Mouse (Mus musculus) layer of hippocampus, adult 18-20 months (tissue): ENCODE data around the gene Cpa2. TPM values are rescaled to one million over a fixed set of nuclear protein-coding genes. Genes with fewer than 3 reads are reported as not detected.

ENCODE experiments used
- DNase-seq, 2 experiments: peaks; one replicate each; pipeline ENCODE4 v3.0.0; 2022; ENCODE audit warnings: low spot score in 2 of 2
- total RNA-seq, 2 experiments: library from RNA; stranded (reverse); gene quantifications; 2 replicates each; pipeline ENCODE4 v1.2.3; 2021

Gene Cpa2
- total RNA-seq, 2 experiments from 2014 or later: 0.56 to 0.87 TPM

DNA sequence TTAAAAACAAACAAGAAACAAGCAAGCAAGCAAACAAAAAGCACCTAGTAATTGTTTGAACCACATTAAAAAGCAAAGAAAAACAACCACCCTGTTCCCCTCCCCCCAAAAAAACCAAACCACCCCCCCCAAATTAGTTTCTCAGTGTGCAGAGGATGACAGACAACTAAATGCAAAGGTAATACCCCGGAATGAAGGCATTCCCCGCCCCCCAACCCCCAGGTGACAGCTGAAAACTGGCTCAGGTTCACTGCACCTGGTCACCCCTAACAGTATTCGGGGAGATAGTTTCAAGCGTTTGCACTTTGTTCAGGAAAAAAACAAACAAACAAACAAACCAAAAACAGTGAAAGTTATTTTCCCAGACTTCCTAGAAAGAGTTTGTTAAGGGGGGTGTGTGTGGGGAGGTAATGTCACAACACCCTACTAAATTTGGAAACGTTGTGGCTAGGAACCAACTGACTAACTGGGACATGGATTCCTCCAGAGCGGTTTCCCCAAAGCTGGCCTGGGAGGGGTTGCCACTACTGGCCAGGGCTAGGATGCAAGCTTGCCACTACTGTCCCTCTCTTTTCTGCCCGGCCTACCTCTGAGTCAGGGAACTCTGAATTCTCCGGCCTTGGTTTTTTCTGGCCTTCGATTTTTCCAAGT is 6.4 kb downstream of the Cpa2 start:
- DNase-seq: no peak

DNA sequence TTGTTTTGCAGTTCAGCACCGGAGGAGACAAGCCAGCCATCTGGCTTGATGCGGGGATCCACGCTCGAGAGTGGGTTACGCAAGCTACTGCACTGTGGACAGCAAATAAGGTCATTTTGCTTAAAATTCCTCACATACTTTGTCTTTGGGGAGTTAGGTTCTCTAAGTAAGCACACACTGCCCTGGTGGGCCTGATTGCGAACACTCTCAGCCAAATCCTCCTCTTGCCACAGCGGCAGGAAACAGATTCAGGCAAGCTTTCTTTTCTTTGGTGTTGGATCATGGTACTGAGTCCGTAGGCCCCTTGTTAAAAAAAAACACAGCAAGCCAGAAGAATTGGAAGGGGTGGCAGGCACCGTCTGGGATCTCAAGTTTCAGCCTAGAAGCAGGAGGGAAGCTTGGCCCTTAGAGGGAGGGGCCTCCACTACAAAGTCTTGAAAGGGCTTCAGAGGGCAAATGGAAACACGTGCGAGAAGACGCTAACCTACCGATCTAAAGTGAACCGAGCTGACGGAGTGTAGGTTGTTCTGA is 7.9 kb downstream of the Cpa2 start:
- no peak for DNase-seq

DNA sequence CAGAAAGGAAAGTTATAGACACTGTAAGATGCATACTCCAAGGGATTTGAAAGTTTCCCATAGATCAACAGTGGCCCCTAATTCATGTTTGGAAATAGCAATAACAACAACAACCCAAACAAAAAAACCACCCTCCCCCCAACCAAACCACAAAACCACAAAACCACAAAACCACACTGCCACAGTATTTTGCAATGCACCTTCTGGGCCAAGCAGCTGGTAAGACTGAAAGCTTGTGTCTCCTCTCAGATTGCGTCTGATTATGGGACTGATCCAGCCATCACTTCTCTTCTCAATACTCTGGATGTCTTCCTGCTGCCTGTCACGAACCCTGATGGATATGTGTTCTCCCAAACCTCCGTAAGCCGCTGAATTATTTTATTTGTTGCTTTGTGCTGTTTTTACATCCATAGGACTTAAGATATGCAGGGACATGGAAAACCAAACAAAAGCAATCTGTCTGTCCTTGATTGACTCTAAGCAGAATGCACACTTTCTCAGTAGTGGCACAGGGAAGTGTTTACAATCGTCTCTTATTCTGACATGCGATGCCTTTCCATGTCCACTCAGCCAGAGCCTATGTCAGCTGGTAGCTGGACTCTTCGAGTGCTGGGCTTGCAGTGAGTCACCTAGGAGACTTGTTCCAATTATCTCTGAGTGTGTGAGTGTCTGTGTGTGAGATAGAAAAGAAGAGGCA is 9.3 kb downstream of the Cpa2 start:
- DNase-seq: peak in 1 of 2 experiments; percentile 14

DNA sequence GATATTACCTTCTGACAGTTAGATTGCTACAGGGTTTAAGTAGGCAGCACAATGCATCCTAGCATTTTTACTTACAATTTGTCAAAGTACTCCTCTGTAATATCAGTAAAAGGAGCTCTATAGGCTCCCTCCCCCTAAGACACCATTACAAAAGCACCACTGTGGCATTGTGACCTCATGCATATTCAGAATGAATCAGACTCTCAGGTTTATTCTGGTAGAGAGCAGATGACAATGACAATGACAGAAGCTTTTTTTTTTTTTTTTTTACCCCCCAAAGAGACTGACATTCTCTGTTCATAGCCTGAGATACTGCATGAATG is 9.8 kb downstream of the Cpa2 start:
- DNase-seq: no peak

DNA sequence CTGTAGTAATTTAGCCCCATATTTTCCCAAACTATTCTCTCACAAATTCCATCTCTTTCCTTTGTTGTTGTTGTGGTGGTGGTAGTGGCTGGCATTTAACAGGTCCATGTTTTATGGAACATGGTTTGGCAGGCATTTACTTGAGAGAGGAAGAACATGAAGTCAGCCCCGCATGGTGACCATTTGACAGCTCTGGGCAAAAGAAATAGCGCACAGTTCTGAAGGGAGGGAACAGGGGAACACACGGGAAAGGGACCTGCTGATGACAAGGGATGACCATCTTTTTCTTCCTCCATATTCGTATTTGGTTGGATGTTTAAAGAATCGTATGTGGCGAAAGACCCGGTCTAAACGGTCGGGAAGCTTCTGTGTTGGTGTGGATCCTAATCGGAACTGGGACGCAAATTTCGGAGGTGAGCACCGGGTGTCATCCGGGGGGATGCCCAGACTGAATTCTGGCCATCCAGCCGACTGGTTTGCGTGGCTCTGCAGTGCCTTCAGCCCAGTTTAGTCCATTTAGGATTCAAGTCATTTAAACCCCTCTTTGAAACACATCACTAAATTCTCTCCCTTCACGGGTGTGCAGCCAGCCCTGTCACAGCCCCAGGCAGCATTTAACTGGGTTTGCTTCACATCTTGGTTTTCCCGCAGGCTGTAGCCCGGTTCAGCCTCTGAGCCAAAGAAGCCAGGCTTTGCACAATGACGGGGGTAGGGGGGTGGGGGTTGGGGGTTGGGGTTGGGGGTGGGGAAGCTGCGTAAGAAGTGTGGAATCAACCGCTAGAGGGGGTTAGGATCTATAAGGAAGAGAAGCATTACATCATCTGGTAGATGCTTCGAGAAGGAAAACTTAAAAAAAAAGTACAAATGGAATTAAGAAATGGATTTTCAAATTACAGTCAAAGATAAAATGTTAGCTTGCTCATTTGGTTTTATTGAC is 10.5 kb downstream of the Cpa2 start:
- peak in 1 of 2 experiments; percentile 37 for DNase-seq

DNA sequence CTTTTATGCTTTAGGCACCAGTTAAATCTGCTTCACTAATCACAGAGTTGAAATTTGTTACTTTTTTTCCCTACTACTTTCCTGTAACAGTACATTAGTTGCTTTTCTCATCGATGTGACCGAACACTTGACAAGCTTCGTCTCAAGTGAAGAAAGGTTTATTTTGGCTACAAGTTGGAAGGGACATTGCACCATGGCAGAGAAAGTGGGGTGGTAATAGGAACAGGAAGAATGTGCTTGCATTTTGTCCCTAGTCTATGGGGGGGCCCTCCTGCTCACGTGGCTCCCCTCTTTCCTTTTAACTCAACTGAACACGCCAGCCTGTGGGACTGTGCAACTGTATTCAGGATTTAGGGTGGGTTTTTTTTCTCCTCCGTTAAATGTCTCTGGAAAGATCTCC is 11.2 kb downstream of the Cpa2 start:
- DNase-seq: no peak

DNA sequence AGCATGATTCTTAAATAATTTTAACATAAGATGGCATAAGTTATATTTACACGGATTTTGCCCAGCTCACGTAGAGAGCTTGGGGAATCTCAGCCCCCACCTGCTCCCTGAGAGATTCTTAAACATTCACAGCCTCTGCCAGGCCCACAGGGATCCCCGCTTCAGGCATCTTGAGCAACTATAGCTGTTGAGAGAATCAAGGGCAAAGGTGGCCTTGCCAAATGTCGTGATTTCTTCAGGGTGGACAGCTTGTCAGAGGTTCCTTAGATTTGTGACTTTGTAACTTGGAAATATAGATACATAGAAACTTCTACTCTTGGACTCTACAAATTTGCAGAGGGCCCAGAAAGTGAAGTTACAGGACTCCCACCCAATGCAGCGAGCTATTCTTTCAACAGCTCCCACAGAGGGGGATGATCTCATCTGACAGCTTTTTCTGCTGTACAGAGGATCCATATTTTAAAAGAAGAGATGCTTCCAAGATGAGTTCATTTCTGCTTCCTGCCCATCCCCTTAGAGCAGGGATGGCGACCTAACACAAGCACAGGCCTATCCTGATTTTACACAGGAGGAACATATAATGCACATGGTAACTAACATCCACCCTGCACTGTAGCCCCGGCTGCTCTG is 12.1 kb downstream of the Cpa2 start:
- DNase-seq: no peak

DNA sequence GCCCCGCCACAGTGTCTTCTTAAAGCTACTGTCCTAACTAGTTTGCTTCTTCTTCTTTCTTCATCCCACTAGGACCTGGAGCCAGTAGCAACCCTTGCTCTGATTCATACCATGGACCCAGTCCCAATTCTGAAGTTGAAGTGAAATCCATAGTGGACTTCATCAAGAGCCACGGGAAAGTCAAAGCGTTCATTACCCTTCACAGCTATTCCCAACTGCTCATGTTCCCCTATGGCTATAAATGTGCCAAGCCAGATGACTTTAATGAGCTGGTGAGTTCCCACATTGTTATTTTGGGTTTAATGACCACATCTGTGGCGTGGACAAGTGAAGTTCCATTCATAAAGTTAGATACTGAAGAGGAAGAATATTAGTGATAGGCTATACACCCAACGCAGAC is 12.7 kb downstream of the Cpa2 start:
- DNase-seq: no peak

DNA sequence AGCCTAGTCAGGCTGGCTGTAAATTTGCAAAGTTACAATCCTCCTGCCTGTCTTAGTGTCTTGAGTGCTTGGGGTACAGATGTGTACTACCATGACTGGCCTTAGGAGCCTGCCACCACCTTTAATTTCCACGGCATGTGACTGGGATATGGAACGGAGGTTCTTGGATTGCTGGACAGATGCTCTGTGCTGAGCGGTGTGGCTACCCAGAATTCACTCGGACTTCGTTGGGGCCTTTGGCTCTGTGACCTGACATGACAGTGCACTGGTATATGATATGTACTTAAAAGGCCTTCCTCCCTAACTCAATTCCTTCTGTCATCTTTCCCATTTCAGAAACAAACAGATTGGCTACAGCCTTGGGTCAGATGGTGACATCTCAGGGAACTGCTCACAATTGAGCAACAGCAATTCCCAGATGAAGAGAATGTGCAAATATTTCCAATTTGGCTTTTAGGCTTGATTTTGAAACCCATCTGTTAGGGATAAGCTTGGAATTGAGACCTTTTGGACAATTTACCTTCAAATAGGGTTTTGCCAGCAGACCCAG is 13.3 kb downstream of the Cpa2 start:
- DNase-seq: peak in 1 of 2 experiments; percentile 12

DNA sequence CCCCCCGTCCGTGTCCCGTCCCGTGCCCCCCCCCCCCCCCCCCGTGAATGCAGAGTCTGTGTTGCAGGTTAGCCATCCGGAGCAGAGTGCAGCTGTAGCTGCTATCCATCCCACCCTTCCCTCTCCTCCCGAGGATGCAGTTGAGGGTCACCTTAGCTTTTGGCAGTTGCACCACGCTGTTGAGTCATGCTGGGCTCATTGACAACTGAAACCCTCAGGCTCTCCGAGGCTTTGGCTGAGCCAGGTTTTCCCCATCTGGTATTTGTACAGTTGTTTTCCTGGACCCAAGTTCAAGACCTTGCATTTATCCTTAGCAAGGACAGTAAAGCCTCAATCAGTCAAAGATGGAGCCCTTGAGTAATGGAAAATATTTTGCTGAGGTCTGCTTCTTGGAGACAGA is 14.7 kb downstream of the Cpa2 start:
- DNase-seq: no peak

DNA sequence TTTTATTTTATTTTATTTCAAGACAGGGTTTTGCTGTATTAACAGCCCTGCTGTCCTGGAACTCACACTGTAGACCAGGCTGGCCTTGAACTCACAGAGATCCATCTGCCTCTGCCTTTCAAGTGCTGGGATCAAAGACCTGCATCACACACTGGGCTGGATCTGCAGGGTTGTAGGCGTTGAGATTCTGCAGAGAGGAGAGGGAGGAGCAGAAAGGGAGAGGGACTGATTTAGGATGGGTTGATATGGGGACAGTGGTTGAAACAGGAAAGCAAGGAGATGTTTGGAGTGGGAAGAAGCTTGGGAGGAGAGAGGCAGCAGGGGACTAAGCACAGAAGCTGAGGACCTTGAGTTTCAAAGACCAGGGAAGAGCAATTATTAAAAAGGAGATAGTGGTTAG is 18.3 kb downstream of the Cpa2 start:
- no peak for DNase-seq

DNA sequence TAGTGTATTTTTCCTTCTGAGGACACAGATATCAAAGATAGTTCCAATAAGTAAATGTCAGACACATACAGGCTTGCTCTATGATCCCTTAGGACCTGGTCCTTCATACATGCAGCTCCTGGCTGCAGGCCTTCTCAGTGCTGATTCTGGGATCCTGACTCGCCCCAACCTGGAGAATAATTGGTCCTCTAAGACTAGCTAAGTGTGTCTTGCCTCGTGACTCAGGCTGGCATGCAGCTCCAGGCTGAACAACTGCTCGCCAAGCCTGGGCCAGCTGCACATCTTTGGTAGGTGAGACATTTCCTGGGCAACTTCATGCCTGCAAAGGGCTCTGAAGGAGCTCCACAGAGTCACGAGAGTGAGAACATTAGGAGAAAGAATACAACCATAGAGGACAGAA is 20.8 kb downstream of the Cpa2 start:
- DNase-seq: no peak

DNA sequence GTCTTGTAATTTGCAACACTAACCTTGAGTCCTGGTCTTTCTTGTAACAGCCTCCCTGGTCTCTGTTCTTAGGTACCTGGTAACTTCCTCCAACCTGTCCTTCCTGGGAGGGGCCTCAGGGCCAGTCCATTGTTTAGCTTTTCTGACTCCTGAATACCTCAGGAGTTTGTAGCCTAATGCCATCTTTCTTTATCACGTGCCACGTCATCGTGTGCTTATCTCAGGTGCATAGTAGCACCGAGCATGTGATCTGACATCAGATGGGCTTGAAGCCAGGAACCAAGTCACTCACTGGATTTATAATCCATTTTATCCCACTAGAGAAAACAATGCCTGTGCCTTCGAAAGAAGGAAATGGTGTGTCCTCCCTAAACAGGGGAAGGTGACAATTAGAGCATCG is 22.2 kb downstream of the Cpa2 start:
- DNase-seq: no peak

DNA sequence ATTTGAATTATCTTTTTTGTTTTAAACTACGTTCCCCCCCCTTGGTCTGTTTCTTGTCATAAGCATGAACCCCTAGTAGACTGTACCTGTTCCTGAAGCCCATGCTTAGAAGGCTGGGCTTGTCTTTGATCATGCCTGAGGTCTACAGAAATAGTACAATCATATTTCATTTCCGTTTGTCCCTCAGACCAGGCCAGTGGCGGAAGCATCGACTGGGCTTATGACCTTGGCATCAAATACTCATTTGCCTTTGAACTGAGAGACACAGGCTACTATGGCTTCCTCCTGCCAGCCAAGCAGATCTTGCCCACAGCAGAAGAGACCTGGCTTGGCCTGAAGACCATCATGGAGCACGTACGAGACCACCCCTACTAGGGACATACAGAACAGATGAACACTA is 22.7 kb downstream of the Cpa2 start:
- DNase-seq: no peak

DNA sequence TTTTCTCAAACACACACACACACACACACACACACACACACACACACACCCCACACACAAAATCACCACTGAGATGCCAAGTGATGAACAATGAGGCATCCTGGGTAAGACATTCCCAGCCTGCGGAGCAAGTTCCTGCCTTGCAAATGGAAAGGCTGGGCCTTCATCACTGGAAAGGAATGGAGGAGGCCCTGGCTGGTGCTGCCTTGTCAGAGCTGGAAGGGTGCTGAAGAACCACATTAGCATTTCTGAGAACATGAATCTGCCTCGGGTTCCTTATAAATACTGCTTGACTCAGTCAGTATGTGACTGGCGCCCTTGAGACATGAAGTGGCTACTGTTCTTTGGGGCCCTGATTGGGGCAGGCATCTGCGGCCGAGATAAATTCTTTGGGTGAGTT is 26.7 kb downstream of the Cpa2 start, which contains the start of gene Cpa4:
Gene Cpa4, plus strand, starts transcription at position 301 of the 400 bp plus-strand sequence.
- no peak for DNase-seq

DNA sequence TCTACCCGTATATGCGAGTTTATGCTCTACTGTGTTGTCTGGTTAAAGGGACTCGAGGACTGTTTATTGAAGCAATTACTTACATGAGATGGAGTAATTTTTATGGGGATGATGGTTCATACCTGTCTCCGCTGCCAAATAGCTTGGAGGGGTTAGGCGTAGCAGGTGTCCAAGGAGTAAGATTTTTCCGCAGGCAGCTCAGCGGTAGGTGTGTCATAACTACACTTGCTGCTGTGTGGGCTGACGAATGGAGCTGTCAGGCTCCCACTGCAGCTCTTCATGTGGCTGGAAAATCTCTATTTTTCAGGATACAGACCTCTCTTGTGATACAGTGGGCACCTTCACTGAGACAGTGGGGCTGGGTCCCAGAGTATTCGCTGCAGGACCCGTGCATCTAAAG is 27.9 kb downstream of the Cpa2 start:
- peak in 1 of 2 experiments; percentile 23 for DNase-seq

DNA sequence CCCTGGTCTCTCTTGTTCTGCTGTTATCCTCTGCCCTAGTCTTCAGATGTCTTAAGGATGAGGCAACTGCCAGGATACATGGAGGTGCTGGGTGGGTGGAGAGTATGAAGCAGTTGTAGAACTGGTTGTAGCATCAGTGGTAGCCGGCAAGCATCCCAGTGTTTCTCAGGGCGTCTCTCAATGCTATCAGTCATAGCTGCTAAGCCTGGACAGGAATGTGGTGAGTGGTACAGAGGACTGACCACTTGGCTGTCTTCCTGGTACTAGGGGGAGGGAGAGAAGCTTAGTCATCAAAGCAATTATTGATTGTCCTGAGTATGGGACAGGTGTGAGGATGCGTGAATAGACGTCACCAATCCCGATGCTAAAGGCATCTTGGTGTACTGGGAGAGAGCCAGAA is 28.6 kb downstream of the Cpa2 start:
- DNase-seq: no peak

DNA sequence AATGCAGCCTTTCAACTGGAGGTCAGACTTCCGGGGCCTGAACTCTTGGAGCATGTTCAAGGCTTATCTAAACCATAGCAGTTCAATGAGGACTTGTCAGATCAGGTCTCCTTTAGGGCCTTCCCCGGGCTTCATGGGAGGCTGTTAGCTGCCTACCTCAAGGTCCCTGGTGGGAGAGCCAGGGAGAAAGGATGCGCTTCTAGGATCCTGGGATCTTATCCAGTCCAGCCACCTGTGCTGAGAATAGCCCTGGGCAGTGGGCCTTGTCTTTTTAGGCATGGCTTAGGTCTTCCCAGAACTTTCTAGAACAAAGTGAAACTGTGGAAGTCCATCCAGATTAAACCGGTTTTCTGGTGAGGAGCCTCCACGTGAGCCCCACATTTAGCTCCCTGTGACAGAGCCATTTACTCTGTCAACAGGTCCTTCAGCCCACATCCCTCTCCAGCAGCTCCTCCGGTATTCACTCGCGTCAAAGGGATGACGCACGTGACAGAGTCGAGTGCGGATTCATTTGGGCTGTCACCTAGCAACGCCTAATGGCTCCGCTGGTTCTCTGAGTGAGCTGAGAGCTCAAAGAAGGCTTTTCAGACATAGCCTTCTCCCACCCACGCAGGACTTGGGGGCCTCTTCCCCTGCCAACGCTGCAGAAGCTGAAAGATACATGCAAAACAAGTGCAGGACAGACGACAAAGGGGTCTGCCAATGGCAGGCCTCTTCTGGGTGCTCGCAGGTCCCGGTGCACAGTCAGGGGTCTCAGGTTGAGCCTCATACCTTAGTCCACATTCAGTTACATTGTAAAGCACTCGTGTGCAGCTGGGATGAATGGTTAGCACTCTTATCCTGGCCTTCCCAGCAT is 31.3 kb downstream of the Cpa2 start:
- DNase-seq: peak; percentile 74 to 77

DNA sequence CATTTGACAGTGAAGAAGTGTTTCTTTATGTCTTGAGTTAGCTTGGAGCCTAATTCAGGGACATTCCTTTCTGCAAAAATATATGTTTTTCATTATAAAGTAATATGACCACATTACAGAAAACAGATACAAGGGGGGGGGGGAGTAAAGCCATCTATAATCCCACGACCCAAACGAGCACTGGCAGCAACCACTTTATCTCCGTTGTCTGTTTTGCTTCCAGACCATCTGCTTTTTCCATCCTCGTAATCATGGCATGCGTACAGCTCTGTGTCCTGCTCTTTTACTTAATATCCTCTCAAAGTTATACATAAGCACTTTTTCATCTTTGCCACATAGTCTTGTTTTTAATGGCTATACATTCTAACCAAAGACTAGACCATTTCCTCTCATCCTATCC is 32.0 kb downstream of the Cpa2 start:
- DNase-seq: no peak

DNA sequence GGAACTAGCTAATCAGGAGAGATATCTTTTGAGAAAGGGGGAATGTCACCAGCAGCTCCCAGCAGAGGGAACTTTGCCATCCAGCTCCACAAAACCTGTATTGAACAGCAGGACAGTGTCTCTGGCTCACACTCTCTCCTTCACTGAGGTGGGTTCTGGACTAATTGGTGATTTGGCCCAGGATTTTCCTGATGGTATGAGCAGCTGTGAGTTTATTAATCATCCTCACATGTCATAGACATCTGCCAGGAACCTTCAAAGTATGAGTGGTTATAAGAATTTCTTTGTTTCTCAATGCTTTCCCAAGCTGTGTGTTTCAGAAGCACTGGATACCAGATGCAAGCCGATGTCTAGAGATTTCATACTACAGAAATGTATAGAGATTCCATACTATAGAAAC is 33.6 kb downstream of the Cpa2 start:
- no peak for DNase-seq
